9 mouse cellular contexts compared by ENCODE assay signal in genomic region chr7:19005417-19006121, GRCm38 (mm10). TPM values are rescaled to one million over a fixed set of nuclear protein-coding genes. Genes with fewer than 3 reads are reported as not detected.
DNase-seq lines count a peak whose midpoint lies in the region; ATAC-seq lines count a peak whose summit lies in the region.
"Had no signal": no experiment of that assay in that cellular context is flagged by ENCODE, and none has a peak within 500 bp of the region (broad histone marks: within the 10 kb centered on the region; RNA-seq: fewer than 3 reads in every experiment).

No protein-coding gene starts in this region.

- ATAC-seq in heart, embryonic 13.5 days (ENCODE audit: extremely low read depth, insufficient number of reproducible peaks, low FRiP score, low TSS enrichment), result no peak
- ATAC-seq in hindbrain, embryonic 14.5 days (ENCODE audit: low FRiP score), result no peak
- no peak for ATAC-seq in midbrain, embryonic 14.5 days (ENCODE audit: low FRiP score, low TSS enrichment)

- H3K4me3 ChIP-seq in heart, embryonic 13.5 days, result peak overlapping the region; percentile 82
- H3K4me3 ChIP-seq in hindbrain, embryonic 14.5 days (replicated peaks; ENCODE audit: low read length), result peak overlapping the region; percentile 77
- peak overlapping the region; percentile 90; the same call in 1 of the 2 replicates for H3K4me3 ChIP-seq in midbrain, embryonic 14.5 days (replicated peaks; ENCODE audit: low read depth, low read length)

- no peaks in the 10 kb centered on the region for H3K9me3 ChIP-seq in heart, embryonic 13.5 days
- H3K9me3 ChIP-seq in hindbrain, embryonic 14.5 days (ENCODE audit: control insufficient read depth, low read length), result no peaks in the 10 kb centered on the region
- H3K9me3 ChIP-seq in midbrain, embryonic 14.5 days (ENCODE audit: control insufficient read depth, low read length), result no peaks in the 10 kb centered on the region

- 78% methylated on average over 34 of the region's 34 CpGs for WGBS in heart, embryonic 13.5 days
- WGBS in hindbrain, embryonic 14.5 days, result 80% methylated on average over 34 of the region's 34 CpGs
- 82% methylated on average over 34 of the region's 34 CpGs for WGBS in midbrain, embryonic 14.5 days

- DNase-seq in heart, postnatal 25 days (ENCODE audit: low spot score), result no peak
- peak; percentile 41 to 47 for DNase-seq in cerebellum, postnatal 14 days
- DNase-seq in hindbrain, embryonic 14.5 days (ENCODE audit: low spot score), result no peak
- DNase-seq in midbrain, embryonic 14.5 days, result no peak
- DNase-seq in left cerebral cortex, postnatal 36 days (ENCODE audit: low spot score in 2 of 2), result no peak
- DNase-seq in spleen, adult 18-20 months, result no peak
- DNase-seq in right cerebral cortex, adult 18-20 months, result no peak

- H3K4me2 ChIP-seq in heart, embryonic 13.5 days, result peak overlapping the region; percentile 98
- peak overlapping the region; percentile 92 for H3K4me2 ChIP-seq in hindbrain, embryonic 14.5 days (replicated peaks)
- H3K4me2 ChIP-seq in midbrain, embryonic 14.5 days (ENCODE audit: low read length), result peak overlapping the region; percentile 100

- H3K4me1 ChIP-seq in heart, embryonic 13.5 days, result peaks cover 56% of the 10 kb centered on the region
- peaks cover 23% of the 10 kb centered on the region for H3K4me1 ChIP-seq in hindbrain, embryonic 14.5 days (replicated peaks; ENCODE audit: control insufficient read depth, insufficient read depth, low read length)
- peaks cover 29% of the 10 kb centered on the region for H3K4me1 ChIP-seq in midbrain, embryonic 14.5 days (ENCODE audit: control insufficient read depth, insufficient read depth, low read length)

- H3K27ac ChIP-seq in heart, embryonic 13.5 days (replicated peaks), result no peak overlapping the region
- H3K27ac ChIP-seq in hindbrain, embryonic 14.5 days, result no peak overlapping the region
- H3K27ac ChIP-seq in midbrain, embryonic 14.5 days (replicated peaks; ENCODE audit: low read depth, low read length), result 0 out of 2 replicates have a peak overlapping the region, but pooled peaks have one; percentile 14

- H3K27me3 ChIP-seq in heart, embryonic 13.5 days (replicated peaks), result no peaks in the 10 kb centered on the region
- no peaks in the 10 kb centered on the region for H3K27me3 ChIP-seq in hindbrain, embryonic 14.5 days (ENCODE audit: control insufficient read depth, insufficient read depth, low read length)
- H3K27me3 ChIP-seq in midbrain, embryonic 14.5 days (ENCODE audit: control insufficient read depth, insufficient read depth, low read length), result no peaks in the 10 kb centered on the region
- H3K27me3 ChIP-seq: Patski had no signal

- peak overlapping the region; percentile 91 for H3K9ac ChIP-seq in heart, embryonic 13.5 days
- H3K9ac ChIP-seq in hindbrain, embryonic 14.5 days, result 0 out of 2 replicates have a peak overlapping the region, but pooled peaks have one; percentile 87
- peak overlapping the region; percentile 7; the same call in 1 of the 2 replicates for H3K9ac ChIP-seq in midbrain, embryonic 14.5 days (replicated peaks; ENCODE audit: low read length)

- H3K36me3 ChIP-seq in heart, embryonic 13.5 days, result peaks cover 26% of the 10 kb centered on the region
- peaks cover 39% of the 10 kb centered on the region for H3K36me3 ChIP-seq in hindbrain, embryonic 14.5 days (replicated peaks; ENCODE audit: control insufficient read depth, insufficient read depth)
- peaks cover 32% of the 10 kb centered on the region for H3K36me3 ChIP-seq in midbrain, embryonic 14.5 days (ENCODE audit: control insufficient read depth, insufficient read depth, low read length)

- intact Hi-C loops in heart, postnatal 25 days (cut with DNase I), result loop anchor here (1.0 kb wide), 1 partner anchor 109 kb away; no protein-coding TSS in a partner anchor
- intact Hi-C loops in left cerebral cortex, postnatal 36 days (cut with DNase I), result no loop called here

RNA-seq across cellular contexts. Expression of gene Irf2bp1, which starts 1.7 kb away (rescaled TPM):
- 12.4 and 12.7 TPM in 2 replicates for polyA plus RNA-seq in heart, embryonic 13.5 days (2015; fragmentation: Nextera tagmentation; extraction: Ambion mirVana)
- total RNA-seq in heart, postnatal 25 days (2021), result 10 to 100 TPM; 20.2 to 23.6 TPM
- 32.4 and 38.1 TPM in 2 replicates for polyA plus RNA-seq in hindbrain, embryonic 14.5 days (2014; fragmentation: Nextera tagmentation; extraction: Ambion mirVana)
- 30.8 and 34.2 TPM in 2 replicates for polyA plus RNA-seq in midbrain, embryonic 14.5 days (2014; fragmentation: Nextera tagmentation; extraction: Ambion mirVana)
- 10 to 100 TPM; 46.3 to 53.5 TPM for total RNA-seq in left cerebral cortex, postnatal 36 days (2021)

RNA-seq across cellular contexts. Expression of gene Mypop, which starts 14.5 kb away (rescaled TPM):
- 1.8 and 1.9 TPM in 2 replicates for polyA plus RNA-seq in heart, embryonic 13.5 days (2015; fragmentation: Nextera tagmentation; extraction: Ambion mirVana)
- total RNA-seq in heart, postnatal 25 days (2021), result 1 to 10 TPM; 3.2 to 4.0 TPM
- polyA plus RNA-seq in hindbrain, embryonic 14.5 days (2014; fragmentation: Nextera tagmentation; extraction: Ambion mirVana), result 6.7 and 7.4 TPM in 2 replicates
- polyA plus RNA-seq in midbrain, embryonic 14.5 days (2014; fragmentation: Nextera tagmentation; extraction: Ambion mirVana), result 4.2 and 4.8 TPM in 2 replicates
- 10 to 100 TPM; 53.5 to 55.3 TPM for total RNA-seq in left cerebral cortex, postnatal 36 days (2021)

RNA-seq across cellular contexts. Expression of gene Foxa3, which starts 17.8 kb away (rescaled TPM):
- 0.25 and 1.2 TPM in 2 replicates for polyA plus RNA-seq in heart, embryonic 13.5 days (2015; fragmentation: Nextera tagmentation; extraction: Ambion mirVana)
- total RNA-seq in heart, postnatal 25 days (2021), result not detected
- polyA plus RNA-seq in hindbrain, embryonic 14.5 days (2014; fragmentation: Nextera tagmentation; extraction: Ambion mirVana), result not detected in 2 replicates
- polyA plus RNA-seq in midbrain, embryonic 14.5 days (2014; fragmentation: Nextera tagmentation; extraction: Ambion mirVana), result not detected in 2 replicates
- not detected for total RNA-seq in left cerebral cortex, postnatal 36 days (2021)

RNA-seq across cellular contexts. Expression of gene Nanos2, which starts 18.4 kb away (rescaled TPM):
- not detected in 2 replicates for polyA plus RNA-seq in heart, embryonic 13.5 days (2015; fragmentation: Nextera tagmentation; extraction: Ambion mirVana)
- total RNA-seq in heart, postnatal 25 days (2021), result not detected
- polyA plus RNA-seq in hindbrain, embryonic 14.5 days (2014; fragmentation: Nextera tagmentation; extraction: Ambion mirVana), result 0.52 and 0.69 TPM in 2 replicates
- 0.58 and 0.86 TPM in 2 replicates for polyA plus RNA-seq in midbrain, embryonic 14.5 days (2014; fragmentation: Nextera tagmentation; extraction: Ambion mirVana)
- 1 to 10 TPM in 1 of 2 experiments, under 1 TPM in 1; 0.47 to 1.3 TPM for total RNA-seq in left cerebral cortex, postnatal 36 days (2021)
- polyA plus RNA-seq: Patski had no signal

RNA-seq across cellular contexts. Expression of gene Sympk, which starts 18.6 kb away (rescaled TPM):
- 24.8 TPM in 2 replicates for polyA plus RNA-seq in heart, embryonic 13.5 days (2015; fragmentation: Nextera tagmentation; extraction: Ambion mirVana)
- 10 to 100 TPM; 76.3 to 80.1 TPM for total RNA-seq in heart, postnatal 25 days (2021)
- polyA plus RNA-seq in hindbrain, embryonic 14.5 days (2014; fragmentation: Nextera tagmentation; extraction: Ambion mirVana), result 18.7 and 18.8 TPM in 2 replicates
- polyA plus RNA-seq in midbrain, embryonic 14.5 days (2014; fragmentation: Nextera tagmentation; extraction: Ambion mirVana), result 18.1 and 28.1 TPM in 2 replicates
- 100 to 1,000 TPM; 126 to 129 TPM for total RNA-seq in left cerebral cortex, postnatal 36 days (2021)

Comparison
In these comparisons a context has a peak if more than half of its experiments do, and no peak if none do; other contexts are left out.
1. H3K9ac ChIP-seq: peak in every context shown above with its lines; median percentile 91 in heart, embryonic 13.5 days; 87 in hindbrain, embryonic 14.5 days; 7 in midbrain, embryonic 14.5 days.
2. DNase-seq: peak in cerebellum, postnatal 14 days (2 of 2); none in heart, postnatal 25 days (single experiment), hindbrain, embryonic 14.5 days (single experiment), midbrain, embryonic 14.5 days (single experiment), left cerebral cortex, postnatal 36 days (0 of 2), spleen, adult 18-20 months (0 of 2) and right cerebral cortex, adult 18-20 months (single experiment).
3. Peak in every context shown above with its lines, with median percentiles within 50 percentile points of each other: H3K4me2 ChIP-seq and H3K4me3 ChIP-seq.